Mouse (Mus musculus): ENCODE data around the gene Lamb2.

DNA sequence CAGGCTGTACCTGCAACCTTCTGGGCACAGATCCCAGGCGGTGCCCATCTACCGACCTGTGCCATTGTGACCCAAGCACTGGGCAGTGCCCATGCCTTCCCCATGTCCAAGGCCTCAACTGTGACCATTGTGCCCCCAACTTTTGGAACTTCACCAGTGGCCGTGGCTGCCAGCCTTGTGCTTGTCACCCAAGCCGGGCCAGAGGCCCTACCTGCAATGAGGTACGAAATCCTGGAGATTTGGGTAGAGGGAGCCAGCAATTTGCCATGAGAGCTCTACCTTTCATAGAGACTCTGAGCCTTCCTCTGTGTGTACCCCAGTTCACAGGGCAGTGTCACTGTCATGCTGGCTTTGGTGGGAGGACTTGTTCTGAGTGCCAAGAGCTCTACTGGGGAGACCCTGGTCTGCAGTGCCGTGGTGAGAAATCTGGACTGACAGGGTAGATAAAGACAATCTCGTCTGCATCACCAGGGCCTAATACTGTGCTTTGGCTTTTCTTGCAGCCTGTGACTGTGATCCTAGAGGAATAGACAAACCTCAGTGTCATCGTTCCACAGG is 7.5 kb downstream of the Lamb2 start:
- no peak for TF ChIP-seq POLR2A (IDR thresholded peaks at IDR 0.05; ENCODE audit: borderline replicate concordance, extremely low read depth, insufficient read depth, insufficient read length, poor library complexity, severe bottlenecking)
- no peak for TF ChIP-seq CTCF (IDR thresholded peaks at IDR 0.05; ENCODE audit: borderline replicate concordance, extremely low read depth, insufficient read depth, insufficient read length)
